Mouse (Mus musculus): ENCODE measurements around the gene Ppil3.

DNA sequence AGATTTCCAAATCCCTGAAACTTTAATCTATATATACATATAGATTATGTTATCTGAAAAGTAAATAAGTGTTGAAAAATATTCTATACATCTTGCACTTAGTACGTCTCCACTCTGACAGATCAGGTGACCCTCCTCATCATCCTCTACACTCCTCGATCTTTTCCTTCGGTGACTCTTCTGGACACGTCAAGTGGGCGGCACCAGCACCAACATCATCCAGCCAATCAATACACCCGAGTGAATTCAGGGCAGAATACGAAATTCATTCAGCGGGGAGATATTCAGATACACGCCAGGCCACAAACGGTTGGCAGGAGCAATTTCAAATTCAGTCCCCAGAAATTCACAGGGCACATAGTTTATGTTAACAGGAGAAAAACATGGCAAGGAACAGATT is 25.3 kb downstream of the Ppil3 start:
- TF ChIP-seq CTCF (conservative IDR thresholded peaks at IDR 0.05; ENCODE audit: low read length) (no peak), POU5F1 (IDR thresholded peaks at IDR 0.05; ENCODE audit: borderline replicate concordance, low read length) (no peak)
